Mouse (Mus musculus) forebrain, embryonic 16.5 days (tissue): ENCODE measurements around the gene Tmem104. TPM values are rescaled to one million over a fixed set of nuclear protein-coding genes. Genes with fewer than 3 reads are reported as not detected.

Experiments used
- ATAC-seq: fragments of 200-750 bp; cut with Nextera tagmentation; 2 replicates; pipeline ENCODE4 v1.8.0; 2017; ENCODE audit warnings: mild to moderate bottlenecking, moderate library complexity
- H3K27ac ChIP-seq: fragments of 300-500 bp; sonication (generic); 2 replicates; pipeline ENCODE4 v1.5.1; 2014; ENCODE audit warnings: low read length, control low read depth
- H3K27me3 ChIP-seq: fragments of 300-500 bp; sonication (generic); replicated peaks from 2 replicates; pipeline ENCODE4 v1.6.1; 2014; ENCODE audit warnings: low read length; ENCODE audit not compliant: control insufficient read depth, insufficient read depth
- H3K36me3 ChIP-seq: fragments of 300-500 bp; sonication (generic); 2 replicates; pipeline ENCODE4 v1.6.1; 2014; ENCODE audit not compliant: control insufficient read depth, insufficient read depth
- H3K4me1 ChIP-seq: fragments of 300-500 bp; sonication (generic); replicated peaks from 2 replicates; pipeline ENCODE4 v1.6.1; 2014; ENCODE audit warnings: low read length; ENCODE audit not compliant: control insufficient read depth, insufficient read depth
- H3K4me2 ChIP-seq: fragments of 300-500 bp; sonication (generic); 2 replicates; pipeline ENCODE4 v1.6.1; 2014; ENCODE audit warnings: mild to moderate bottlenecking, low read length, control low read depth
- H3K4me3 ChIP-seq: fragments of 300-500 bp; sonication (generic); replicated peaks from 2 replicates; pipeline ENCODE4 v1.5.1; 2014; ENCODE audit warnings: mild to moderate bottlenecking, low read length, control low read depth
- H3K9ac ChIP-seq: fragments of 300-500 bp; sonication (generic); replicated peaks from 2 replicates; pipeline ENCODE4 v1.6.1; 2014; ENCODE audit warnings: low read depth, low read length, control low read depth
- H3K9me3 ChIP-seq: fragments of 300-500 bp; sonication (generic); 2 replicates; pipeline ENCODE4 v1.6.1; 2016; ENCODE audit warnings: low read length; ENCODE audit not compliant: control insufficient read depth
- WGBS: fragments of 180-500 bp; shearing (Covaris S2); extraction: QIAGEN DNeasy Blood & Tissue Kit; methylation state at CpG from one replicate; pipeline ENCODE4 v1.1.7; 2014; 5-methylcytosine and 5-hydroxymethylcytosine counted together
- polyA plus RNA-seq: library from polyadenylated mRNA; unstranded; fragments of >200 nt; fragmentation: Nextera tagmentation; extraction: Ambion mirVana; gene quantifications from 2 replicates; pipeline ENCODE4 v1.2.1, GENCODE M21; 2015

Gene Tmem104
- polyA plus RNA-seq, 1 experiment from 2014 or later = 11.2 TPM

GRCm38 (mm10) chr11:115192180-115192579 is 4.9 kb downstream of the Tmem104 start:
- Histone ChIP-seq H3K27me3 (no peaks in the 10 kb centered on the region), H3K27ac (no peak overlapping the region), H3K4me3 (no peak overlapping the region), H3K9ac (no peak overlapping the region), H3K4me2 (no peak overlapping the region), H3K9me3 (no peaks in the 10 kb centered on the region), H3K36me3 (no peaks in the 10 kb centered on the region), H3K4me1 (peaks cover 10% of the 10 kb centered on the region)
- ATAC-seq = no peak
- WGBS = 82% methylated on average over 9 of the region's 9 CpGs

DNA sequence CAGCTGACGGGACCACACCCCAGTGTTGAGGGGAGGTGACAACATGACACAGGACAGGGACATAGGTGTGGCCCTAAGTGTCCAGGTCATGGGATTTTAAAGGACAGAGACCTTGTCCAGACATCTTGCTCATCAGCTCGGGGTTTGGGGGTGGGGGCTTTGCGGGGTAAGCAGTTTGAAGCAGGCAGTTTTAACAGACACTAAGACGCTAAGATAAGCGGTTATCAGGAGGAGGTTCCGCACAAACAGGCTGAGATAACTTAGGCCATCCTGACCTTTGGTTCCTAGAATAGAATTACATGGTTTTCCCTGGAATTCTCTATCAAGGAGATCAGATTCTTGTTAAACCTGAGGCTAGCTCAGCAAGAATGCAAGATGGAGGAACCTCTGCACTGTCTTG is 7.4 kb downstream of the Tmem104 start:
- no peaks in the 10 kb centered on the region for H3K27me3 ChIP-seq
- H3K9me3 ChIP-seq = no peaks in the 10 kb centered on the region
- 92% methylated on average over 6 of the region's 6 CpGs for WGBS
- no peak overlapping the region for H3K9ac ChIP-seq
- H3K4me3 ChIP-seq = no peak overlapping the region
- 0 out of 2 replicates have a peak, but pooled peaks cover 2% of the 10 kb centered on the region for H3K36me3 ChIP-seq
- H3K4me2 ChIP-seq = no peak overlapping the region
- no peaks in the 10 kb centered on the region for H3K4me1 ChIP-seq
- no peak overlapping the region for H3K27ac ChIP-seq
- no peak for ATAC-seq

DNA sequence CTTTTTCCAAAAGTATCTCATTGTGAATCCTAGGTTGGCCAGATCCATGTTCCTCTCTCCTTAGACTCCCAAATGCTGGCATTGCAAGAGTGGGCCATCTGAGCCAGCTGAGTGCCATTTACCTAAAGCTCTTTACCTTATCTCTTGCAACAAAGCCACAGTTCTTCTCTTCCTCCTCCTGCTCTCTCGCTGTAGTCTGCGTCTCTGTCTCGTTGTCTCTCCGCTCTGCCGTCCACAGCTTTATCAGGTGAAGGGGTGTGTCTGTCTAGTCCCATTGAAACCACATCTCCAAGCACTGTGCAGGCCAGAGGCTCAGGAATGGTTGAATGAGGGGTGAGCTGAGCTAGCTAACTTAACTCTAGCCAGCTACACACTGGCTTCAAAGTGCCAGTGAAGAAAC is 8.6 kb downstream of the Tmem104 start:
- no peak overlapping the region for H3K27ac ChIP-seq
- no peaks in the 10 kb centered on the region for H3K9me3 ChIP-seq
- H3K4me2 ChIP-seq = no peak overlapping the region
- no peak overlapping the region for H3K4me3 ChIP-seq
- 88% methylated on average over 5 of the region's 5 CpGs for WGBS
- H3K4me1 ChIP-seq = no peaks in the 10 kb centered on the region
- H3K27me3 ChIP-seq = no peaks in the 10 kb centered on the region
- ATAC-seq = no peak
- H3K9ac ChIP-seq = no peak overlapping the region
- H3K36me3 ChIP-seq = 0 out of 2 replicates have a peak, but pooled peaks cover 3% of the 10 kb centered on the region

- Histone ChIP-seq H3K4me1 (no peaks in the 10 kb centered on the region), H3K27ac (no peak overlapping the region), H3K27me3 (no peaks in the 10 kb centered on the region), H3K9me3 (no peaks in the 10 kb centered on the region), H3K36me3 (peaks cover 7% of the 10 kb centered on the region; the same call in 1 of the 2 replicates), H3K4me2 (no peak overlapping the region), H3K4me3 (no peak overlapping the region), H3K9ac (no peak overlapping the region)
- WGBS = 89% methylated on average over 8 of the region's 8 CpGs
- ATAC-seq = no peak
Measured at GRCm38 (mm10) chr11:115197558-115197957, 10.3 kb downstream of the Tmem104 start.

DNA sequence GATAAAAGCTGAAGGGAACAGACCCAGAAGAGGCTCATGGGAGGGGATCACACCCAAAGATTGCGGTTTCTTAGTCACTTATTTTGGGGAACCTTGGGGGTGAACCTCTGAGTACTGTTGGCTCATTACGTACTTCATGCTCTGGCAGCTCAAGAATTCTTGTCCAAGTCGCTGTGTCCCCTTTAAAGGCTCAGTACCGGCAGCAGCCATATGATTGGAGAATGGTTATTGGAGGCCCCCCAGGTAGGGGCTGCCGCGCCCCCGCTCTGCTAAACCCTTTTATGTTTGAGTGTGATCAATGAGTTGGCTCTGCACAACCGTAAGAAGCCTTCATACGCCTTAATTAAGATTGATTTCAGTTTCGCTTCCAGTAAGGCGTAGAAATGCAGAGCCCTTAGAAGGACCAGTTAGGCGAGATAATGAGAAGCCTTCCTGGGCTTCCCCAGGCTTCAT is 11.7 kb downstream of the Tmem104 start:
- H3K4me3 ChIP-seq = no peak overlapping the region
- H3K27ac ChIP-seq = no peak overlapping the region
- 54% methylated on average over 12 of the region's 12 CpGs for WGBS
- H3K27me3 ChIP-seq = no peaks in the 10 kb centered on the region
- peaks cover 7% of the 10 kb centered on the region; the same call in 1 of the 2 replicates for H3K36me3 ChIP-seq
- ATAC-seq = no peak
- no peak overlapping the region for H3K4me2 ChIP-seq
- no peaks in the 10 kb centered on the region for H3K4me1 ChIP-seq
- H3K9me3 ChIP-seq = no peaks in the 10 kb centered on the region
- H3K9ac ChIP-seq = no peak overlapping the region

DNA sequence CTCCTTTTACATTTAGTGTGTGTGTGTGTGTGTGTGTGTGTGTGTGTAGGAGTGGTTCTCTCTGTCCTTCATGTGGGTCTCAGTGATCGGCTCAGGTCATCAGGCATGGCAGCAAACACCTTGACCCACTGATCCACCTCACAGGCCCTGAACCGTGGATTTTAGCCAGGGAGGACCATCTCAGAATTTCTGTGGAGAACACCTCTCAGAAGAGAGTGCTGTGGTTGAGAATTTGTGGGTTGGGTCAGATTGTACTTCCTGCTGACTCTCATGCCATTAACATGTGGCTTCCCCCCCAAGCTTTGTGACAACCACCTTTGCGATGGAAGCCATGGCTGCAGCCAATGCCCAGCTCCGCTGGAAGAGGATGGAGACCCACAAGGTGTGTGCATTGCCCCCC is 13.2 kb downstream of the Tmem104 start:
- no peak overlapping the region for H3K9ac ChIP-seq
- H3K4me1 ChIP-seq = no peaks in the 10 kb centered on the region
- no peak overlapping the region for H3K27ac ChIP-seq
- no peak overlapping the region for H3K4me2 ChIP-seq
- no peak for ATAC-seq
- H3K36me3 ChIP-seq = peaks cover 10% of the 10 kb centered on the region; the same call in 1 of the 2 replicates
- no peak overlapping the region for H3K4me3 ChIP-seq
- H3K27me3 ChIP-seq = no peaks in the 10 kb centered on the region
- no peaks in the 10 kb centered on the region for H3K9me3 ChIP-seq
- WGBS = 91% methylated on average over 4 of the region's 4 CpGs

- Histone ChIP-seq H3K36me3 (peaks cover 13% of the 10 kb centered on the region; the same call in 1 of the 2 replicates), H3K27ac (no peak overlapping the region), H3K9ac (no peak overlapping the region), H3K9me3 (no peaks in the 10 kb centered on the region), H3K4me2 (no peak overlapping the region), H3K27me3 (no peaks in the 10 kb centered on the region), H3K4me1 (no peaks in the 10 kb centered on the region), H3K4me3 (no peak overlapping the region)
- WGBS = 18% methylated on average over 12 of the region's 12 CpGs
- peak; percentile 93 for ATAC-seq
Measured at GRCm38 (mm10) chr11:115202316-115202715, 15.0 kb downstream of the Tmem104 start.

- no peak overlapping the region for H3K4me2 ChIP-seq
- H3K27ac ChIP-seq = no peak overlapping the region
- H3K4me1 ChIP-seq = no peaks in the 10 kb centered on the region; the same call in 1 of the 2 replicates
- H3K9ac ChIP-seq = no peak overlapping the region
- 0 out of 2 replicates have a peak, but pooled peaks have one; percentile 37 for ATAC-seq
- no peaks in the 10 kb centered on the region for H3K27me3 ChIP-seq
- peaks cover 13% of the 10 kb centered on the region; the same call in 1 of the 2 replicates for H3K36me3 ChIP-seq
- H3K4me3 ChIP-seq = no peak overlapping the region
- no peaks in the 10 kb centered on the region for H3K9me3 ChIP-seq
- WGBS = 92% methylated on average over 9 of the region's 9 CpGs
Measured at GRCm38 (mm10) chr11:115202756-115203155, 15.5 kb downstream of the Tmem104 start.

GRCm38 (mm10) chr11:115208126-115208525 is 20.8 kb downstream of the Tmem104 start:
- no peak overlapping the region for H3K4me2 ChIP-seq
- no peak overlapping the region for H3K27ac ChIP-seq
- H3K9me3 ChIP-seq = no peaks in the 10 kb centered on the region
- H3K27me3 ChIP-seq = no peaks in the 10 kb centered on the region
- H3K36me3 ChIP-seq = peaks cover 6% of the 10 kb centered on the region; the same call in 1 of the 2 replicates
- ATAC-seq = no peak
- peaks cover 4% of the 10 kb centered on the region for H3K4me1 ChIP-seq
- H3K4me3 ChIP-seq = no peak overlapping the region
- no peak overlapping the region for H3K9ac ChIP-seq
- WGBS = 70% methylated on average over 12 of the region's 12 CpGs
